Comparison of ENCODE assay signal across 14 mouse cellular contexts in the genomic region with DNA sequence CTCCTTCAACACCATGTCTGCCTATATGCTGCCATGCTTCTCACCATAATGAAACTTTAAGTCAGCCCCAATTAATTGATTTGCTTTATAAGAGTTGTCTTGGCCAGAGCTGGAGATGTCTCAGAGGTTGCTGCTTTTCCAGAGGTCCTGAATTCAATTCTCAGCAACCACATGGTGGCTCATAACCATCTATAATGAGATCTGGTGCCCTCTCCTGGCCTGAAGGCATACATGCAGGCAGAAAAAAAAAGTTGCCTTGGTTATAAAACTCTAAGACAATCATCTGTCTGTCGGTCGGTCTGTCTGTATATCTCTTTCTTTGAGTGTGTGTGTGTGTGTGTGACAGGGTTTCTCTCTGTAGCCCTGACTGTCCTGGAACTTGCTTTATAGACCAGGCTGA. TPM values are rescaled to one million over a fixed set of nuclear protein-coding genes. Genes with fewer than 3 reads are reported as not detected.
DNase-seq lines count a peak whose midpoint lies in the region; ATAC-seq and TF ChIP-seq lines count a peak whose summit lies in the region.
"Had no signal": no experiment of that assay in that cellular context is flagged by ENCODE, and none has a peak within 500 bp of the region (broad histone marks: within the 10 kb centered on the region; RNA-seq: fewer than 3 reads in every experiment).

No protein-coding gene starts in this region.

- no peak for DNase-seq in gastrocnemius, adult 2 months
- DNase-seq in gastrocnemius, postnatal 36 days = no peak
- DNase-seq in lung, postnatal 0 days (ENCODE audit: low spot score) = no peak
- no peak for DNase-seq in lung, postnatal 25 days (ENCODE audit: low spot score)
- no peak for DNase-seq in ES-E14 (ENCODE audit: low read depth, low spot score)
- peak; percentile 65 for DNase-seq in naive thymus-derived CD4-positive, alpha-beta T cell, adult 2 months (ENCODE audit: low read depth)
- no peak for DNase-seq in right cerebral cortex, postnatal 10 days (ENCODE audit: low spot score in 2 of 2)
- no peak for DNase-seq in cerebellum, postnatal 4 days (ENCODE audit: low spot score in 2 of 2)
- DNase-seq: adrenal gland, adult 8-10 months; lung, postnatal 14 days had no signal

- no peaks in the 10 kb centered on the region for H3K36me3 ChIP-seq in lung, postnatal 0 days (ENCODE audit: insufficient read depth, low read length)
- no peaks in the 10 kb centered on the region for H3K36me3 ChIP-seq in ES-E14 (ENCODE audit: control insufficient read depth, insufficient read depth, low read length, poor library complexity, severe bottlenecking)
- H3K36me3 ChIP-seq: heart, embryonic 10.5 days; kidney, embryonic 15.5 days; limb, embryonic 13.5 days had no signal

- no peak for TF ChIP-seq EP300 in lung, postnatal 0 days (IDR thresholded peaks at IDR 0.05)

- WGBS in lung, postnatal 0 days = 86% methylated on average over 2 of the region's 2 CpGs

- peak; percentile 57 for TF ChIP-seq CTCF in gastrocnemius, adult 2 months (IDR thresholded peaks at IDR 0.05)
- TF ChIP-seq CTCF in lung, postnatal 0 days (IDR thresholded peaks at IDR 0.05) = peak; percentile 63

- no peak overlapping the region for H3K4me3 ChIP-seq in gastrocnemius, adult 2 months
- H3K4me3 ChIP-seq in lung, postnatal 0 days (ENCODE audit: low read depth, low read length) = no peak overlapping the region
- no peak overlapping the region for H3K4me3 ChIP-seq in ES-E14 (ENCODE audit: insufficient read depth in 1 of 2, low read depth in 1 of 2, low read length in 2 of 2, poor library complexity in 1 of 2, severe bottlenecking in 1 of 2)
- H3K4me3 ChIP-seq: heart, embryonic 10.5 days; kidney, embryonic 15.5 days; limb, embryonic 13.5 days had no signal

- H3K4me2 ChIP-seq in lung, postnatal 0 days (replicated peaks; ENCODE audit: low read depth, low read length) = no peak overlapping the region
- H3K4me2 ChIP-seq: kidney, embryonic 15.5 days; limb, embryonic 13.5 days had no signal

- no peaks in the 10 kb centered on the region for H3K9me3 ChIP-seq in lung, postnatal 0 days (ENCODE audit: low read length)
- no peaks in the 10 kb centered on the region for H3K9me3 ChIP-seq in ES-E14 (ENCODE audit: control insufficient read depth, insufficient read depth, low read depth, low read length)
- H3K9me3 ChIP-seq: heart, embryonic 10.5 days; kidney, embryonic 15.5 days; limb, embryonic 13.5 days had no signal

- no peaks in the 10 kb centered on the region for H3K27me3 ChIP-seq in lung, postnatal 0 days (replicated peaks; ENCODE audit: insufficient read depth, low read length)
- H3K27me3 ChIP-seq: kidney, embryonic 15.5 days; limb, embryonic 13.5 days had no signal

- no peak overlapping the region for H3K27ac ChIP-seq in gastrocnemius, adult 2 months
- H3K27ac ChIP-seq in lung, postnatal 0 days (ENCODE audit: low read length) = no peak overlapping the region
- no peak overlapping the region for H3K27ac ChIP-seq in ES-E14 (ENCODE audit: insufficient read depth, low read depth, low read length, poor library complexity, severe bottlenecking)
- H3K27ac ChIP-seq: heart, embryonic 10.5 days; kidney, embryonic 15.5 days; limb, embryonic 13.5 days had no signal

- no peak overlapping the region for H3K9ac ChIP-seq in lung, postnatal 0 days (replicated peaks; ENCODE audit: low read depth)
- no peak overlapping the region for H3K9ac ChIP-seq in ES-E14 (ENCODE audit: insufficient read depth, low read depth, low read length, poor library complexity, severe bottlenecking)
- H3K9ac ChIP-seq: kidney, embryonic 15.5 days; limb, embryonic 13.5 days had no signal

- ATAC-seq in lung, postnatal 0 days = no peak

- in situ Hi-C loops in ES-E14 (cut with MboI; ENCODE audit: low sequenced_read_pairs in 2 of 2, unreplicated experiment in 2 of 2) = loop anchor here in 1 of 2 experiments (10.0 kb wide), 1 partner anchor 130 kb away; no protein-coding TSS in a partner anchor

- peaks cover 3% of the 10 kb centered on the region; the same call in 1 of the 2 replicates for H3K4me1 ChIP-seq in lung, postnatal 0 days (ENCODE audit: insufficient read depth, low read depth, low read length)
- no peaks in the 10 kb centered on the region for H3K4me1 ChIP-seq in ES-E14 (ENCODE audit: control insufficient read depth in 2 of 2, insufficient read depth in 2 of 2, low read length in 2 of 2, poor library complexity in 1 of 2)
- H3K4me1 ChIP-seq: limb, embryonic 13.5 days had no signal

- intact Hi-C loops in gastrocnemius, adult 2 months (cut with DNase I) = no loop called here
- intact Hi-C loops in gastrocnemius, postnatal 36 days (cut with DNase I) = no loop called here

TF ChIP-seq in ES-E14, 5 proteins besides CTCF, POLR2A, EP300 and RAD21:
- no peak for TF ChIP-seq MAFK (IDR thresholded peaks at IDR 0.05; ENCODE audit: insufficient read depth, low read depth, low read length)
- TF ChIP-seq CHD2 (IDR thresholded peaks at IDR 0.05; ENCODE audit: low read depth, low read length) = no peak
- TF ChIP-seq ZC3H11A (IDR thresholded peaks at IDR 0.05; ENCODE audit: borderline replicate concordance, low read depth, low read length) = peak; percentile 45; the same call in 1 of the 2 replicates
- TF ChIP-seq ZNF384 (IDR thresholded peaks at IDR 0.05; ENCODE audit: low read depth, low read length) = peak; percentile 90
- TF ChIP-seq HCFC1 (IDR thresholded peaks at IDR 0.05; ENCODE audit: borderline replicate concordance, insufficient read depth, low read length) = no peak

RNA-seq across cellular contexts. Expression of a gene that starts 24.9 kb away (rescaled TPM):
- total RNA-seq in gastrocnemius, adult 2 months (2021) = 10 to 100 TPM; 13.2 to 16.2 TPM
- total RNA-seq in gastrocnemius, postnatal 36 days (2021) = 10 to 100 TPM; 14.4 to 16.7 TPM
- polyA plus RNA-seq in lung, postnatal 0 days (2015; fragmentation: Nextera tagmentation; extraction: Ambion mirVana) = 83.6 and 97.1 TPM in 2 replicates
- total RNA-seq in ES-E14 (2012; rRNA removed) = 212 and 245 TPM in 2 replicates

RNA-seq across cellular contexts. Expression of a gene that starts 51.0 kb away (rescaled TPM):
- total RNA-seq in gastrocnemius, adult 2 months (2021) = 1 to 10 TPM in 1 of 2 experiments, under 1 TPM in 1; 0.86 to 1.3 TPM
- 1 to 10 TPM in 1 of 2 experiments, under 1 TPM in 1; 0.64 to 1.3 TPM for total RNA-seq in gastrocnemius, postnatal 36 days (2021)
- 51.8 and 56.2 TPM in 2 replicates for polyA plus RNA-seq in lung, postnatal 0 days (2015; fragmentation: Nextera tagmentation; extraction: Ambion mirVana)
- 3.6 and 5.7 TPM in 2 replicates for total RNA-seq in ES-E14 (2012; rRNA removed)
- total RNA-seq: hematopoietic stem cell, adult 5-6 weeks had no signal

RNA-seq across cellular contexts. Expression of a gene that starts 53.9 kb away (rescaled TPM):
- 10 to 100 TPM; 26.5 to 32.2 TPM for total RNA-seq in gastrocnemius, adult 2 months (2021)
- 10 to 100 TPM; 22.2 to 22.8 TPM for total RNA-seq in gastrocnemius, postnatal 36 days (2021)
- polyA plus RNA-seq in lung, postnatal 0 days (2015; fragmentation: Nextera tagmentation; extraction: Ambion mirVana) = 20.0 and 22.3 TPM in 2 replicates
- total RNA-seq in ES-E14 (2012; rRNA removed) = 19.9 and 25.3 TPM in 2 replicates

Comparison
In these comparisons a context has a peak if more than half of its experiments do, and no peak if none do; other contexts are left out.
1. RNA of a gene that starts 24.9 kb away (total RNA-seq): 212 to 245 TPM in ES-E14; 14.4 to 16.7 TPM in gastrocnemius, postnatal 36 days and 13.2 to 16.2 TPM in gastrocnemius, adult 2 months; every median in the first group is over 10 times any median in the second.